Mouse (Mus musculus) megakaryocyte, embryonic 14.5 days (primary cell): ENCODE data around the gene Fndc8.

Source experiments
- FLI1 ChIP-seq: IDR thresholded peaks from 2 replicates; pipeline ENCODE4 v1.6.1; 2012; ENCODE audit warnings: low read length, inconsistent platforms, mixed read lengths
- GATA1 ChIP-seq: IDR thresholded peaks from 3 replicates; pipeline ENCODE4 v1.6.1; 2012; ENCODE audit warnings: mixed read lengths, low read length, inconsistent platforms, borderline replicate concordance

- no peak for TF ChIP-seq FLI1
- TF ChIP-seq GATA1: no peak
These were observed 30.4 kb upstream of the Fndc8 start for GRCm38 (mm10) chr11:82861558-82861957.
